Mouse (Mus musculus) bone marrow macrophage, adult 2 months (primary cell): ENCODE data around the gene Srd5a3. TPM values are rescaled to one million over a fixed set of nuclear protein-coding genes. Genes with fewer than 3 reads are reported as not detected.

Experiments used
- H3K27ac ChIP-seq: 2 replicates; pipeline ENCODE4 v1.5.1; 2012; ENCODE audit warnings: low read depth, low read length; ENCODE audit not compliant: insufficient read depth
- H3K4me1 ChIP-seq: 2 replicates; pipeline ENCODE4 v1.6.1; 2012; ENCODE audit warnings: low read length; ENCODE audit not compliant: control insufficient read depth, insufficient read depth
- H3K4me3 ChIP-seq: 2 replicates; pipeline ENCODE4 v1.5.1; 2012; ENCODE audit warnings: mild to moderate bottlenecking, low read length, moderate library complexity; ENCODE audit not compliant: insufficient read depth
- CTCF ChIP-seq: IDR thresholded peaks from 2 replicates; pipeline ENCODE4 v1.5.1; 2012; ENCODE audit warnings: low read depth, mild to moderate bottlenecking, low read length, moderate library complexity
- POLR2A ChIP-seq: IDR thresholded peaks from 2 replicates; pipeline ENCODE4 v1.6.1; 2012; ENCODE audit warnings: mild to moderate bottlenecking, low read depth, low read length, borderline replicate concordance
- polyA plus RNA-seq: library from polyadenylated mRNA; stranded (reverse); fragments of >200 nt; gene quantifications from 2 replicates; pipeline ENCODE4 v1.2.4, GENCODE M21; 2012; ENCODE audit not compliant: missing spikeins, insufficient read depth, insufficient read length

Srd5a3 gene
- polyA plus RNA-seq, 1 experiment: 57.3 TPM

DNA sequence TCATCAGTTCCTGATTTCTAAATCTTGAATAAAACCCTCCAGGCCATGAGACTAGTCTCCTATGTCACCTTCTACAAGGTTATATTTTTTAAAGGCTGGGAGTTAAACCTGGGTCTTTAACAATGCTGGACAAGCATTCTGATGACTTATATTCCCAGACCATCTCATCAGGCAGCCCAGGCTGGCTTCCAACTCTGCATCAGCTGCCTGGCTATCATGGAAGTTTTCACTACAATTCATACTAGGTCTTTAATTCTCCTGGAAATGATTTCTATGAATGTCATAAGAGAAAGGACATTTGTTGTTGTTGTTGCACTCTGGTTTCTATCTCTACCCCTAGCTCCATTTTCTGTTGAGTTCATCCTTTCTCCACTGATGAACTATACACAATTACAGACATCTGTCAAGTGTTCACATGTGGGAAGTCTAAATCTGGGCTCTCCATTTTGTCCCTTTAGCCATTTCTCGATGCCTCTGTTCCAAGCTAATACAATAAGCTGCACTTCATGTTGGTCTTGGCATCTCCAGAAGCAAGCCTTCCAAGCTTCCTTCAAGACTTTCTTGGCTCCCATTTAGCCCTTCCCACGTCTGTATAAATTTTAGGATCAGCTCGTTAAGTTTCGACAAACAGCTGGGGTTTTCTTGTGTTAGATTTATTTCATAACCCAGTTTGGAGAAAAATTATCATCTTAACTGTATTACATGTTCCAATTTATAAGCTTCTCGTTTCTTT lies 12.3 kb upstream of the Srd5a3 start:
- TF ChIP-seq POLR2A: no peak
- no peak for TF ChIP-seq CTCF
- H3K4me1 ChIP-seq: peaks cover 7% of the 10 kb centered on the region
- no peak overlapping the region for H3K4me3 ChIP-seq
- H3K27ac ChIP-seq: no peak overlapping the region

GRCm38 (mm10) chr5:76130292-76130691 lies 9.8 kb upstream of the Srd5a3 start:
- TF ChIP-seq POLR2A (no peak), CTCF (no peak)
- Histone ChIP-seq H3K27ac (no peak overlapping the region), H3K4me3 (no peak overlapping the region), H3K4me1 (peaks cover 7% of the 10 kb centered on the region)

GRCm38 (mm10) chr5:76131990-76132389 lies 8.1 kb upstream of the Srd5a3 start:
- Histone ChIP-seq H3K4me3 (no peak overlapping the region), H3K27ac (no peak overlapping the region), H3K4me1 (peaks cover 14% of the 10 kb centered on the region)
- TF ChIP-seq POLR2A (no peak), CTCF (no peak)

- peaks cover 26% of the 10 kb centered on the region for H3K4me1 ChIP-seq
- H3K27ac ChIP-seq: no peak overlapping the region
- no peak overlapping the region for H3K4me3 ChIP-seq
- no peak for TF ChIP-seq CTCF
- TF ChIP-seq POLR2A: no peak
These were observed 4.4 kb upstream of the Srd5a3 start for GRCm38 (mm10) chr5:76135644-76136043.

GRCm38 (mm10) chr5:76136271-76136670 lies 3.8 kb upstream of the Srd5a3 start:
- peak overlapping the region; percentile 22; the same call in 1 of the 2 replicates for H3K27ac ChIP-seq
- peaks cover 26% of the 10 kb centered on the region for H3K4me1 ChIP-seq
- TF ChIP-seq CTCF: no peak
- TF ChIP-seq POLR2A: no peak
- no peak overlapping the region for H3K4me3 ChIP-seq

DNA sequence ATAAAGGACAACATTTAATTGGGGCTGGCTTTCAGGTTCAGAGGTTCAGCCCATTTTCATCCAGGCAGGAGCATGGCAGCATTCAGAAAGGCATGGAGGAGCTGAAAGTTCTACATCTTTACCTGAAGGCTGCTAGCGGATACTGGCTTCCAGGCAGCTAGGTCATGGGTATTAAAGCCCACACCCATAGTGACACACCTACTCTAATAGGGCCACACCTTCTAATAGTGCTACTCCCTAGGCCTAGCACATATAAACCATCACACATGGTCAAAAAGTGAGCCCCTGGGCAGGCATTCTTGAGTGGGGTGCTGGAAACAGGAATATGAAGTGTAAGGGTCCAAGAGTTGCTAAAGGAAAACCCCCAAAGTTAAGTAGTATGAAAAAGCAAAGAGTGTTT lies 2.5 kb upstream of the Srd5a3 start:
- H3K27ac ChIP-seq: no peak overlapping the region
- TF ChIP-seq POLR2A: no peak
- no peak for TF ChIP-seq CTCF
- peaks cover 34% of the 10 kb centered on the region for H3K4me1 ChIP-seq
- no peak overlapping the region for H3K4me3 ChIP-seq

DNA sequence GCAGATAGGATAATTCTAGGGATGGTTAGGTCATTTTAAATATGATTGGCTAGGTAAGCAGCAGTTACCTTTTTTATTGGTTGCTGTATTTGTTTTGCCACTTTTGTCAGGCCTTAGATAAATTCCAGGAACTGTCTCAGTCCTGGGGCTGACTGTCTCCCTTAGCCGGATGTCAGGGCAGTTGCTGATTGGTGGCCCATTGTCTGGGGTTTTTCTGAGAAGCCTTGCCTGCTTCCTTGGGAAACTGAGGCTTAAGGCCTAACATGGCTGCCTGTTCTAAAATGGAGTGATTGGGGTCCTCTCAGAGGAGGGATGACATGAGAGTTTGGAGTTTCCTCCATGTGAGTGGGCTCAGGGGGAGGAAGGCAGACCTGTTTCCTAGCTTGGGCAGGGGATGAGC lies 2.0 kb upstream of the Srd5a3 start:
- TF ChIP-seq POLR2A (no peak), CTCF (no peak)
- Histone ChIP-seq H3K27ac (no peak overlapping the region), H3K4me3 (no peak overlapping the region), H3K4me1 (peaks cover 34% of the 10 kb centered on the region)

GRCm38 (mm10) chr5:76138512-76138911 lies 1.6 kb upstream of the Srd5a3 start:
- H3K4me1 ChIP-seq: peaks cover 38% of the 10 kb centered on the region
- no peak overlapping the region for H3K27ac ChIP-seq
- TF ChIP-seq CTCF (no peak), POLR2A (no peak)
- H3K4me3 ChIP-seq: no peak overlapping the region

- no peak for TF ChIP-seq CTCF
- TF ChIP-seq POLR2A: no peak
- H3K4me1 ChIP-seq: peaks cover 43% of the 10 kb centered on the region
- H3K4me3 ChIP-seq: no peak overlapping the region
These were observed 850 bp upstream of the Srd5a3 start for GRCm38 (mm10) chr5:76139171-76139671.

GRCm38 (mm10) chr5:76140730-76141066 lies 627 bp downstream of the Srd5a3 start:
- Histone ChIP-seq H3K27ac (peak overlapping the region; percentile 86), H3K4me1 (peaks cover 41% of the 10 kb centered on the region), H3K4me3 (peak overlapping the region; percentile 75)
- no peak for TF ChIP-seq POLR2A
- TF ChIP-seq CTCF: no peak

More at GRCm38 (mm10) chr5:76139171-76139671, 850 bp upstream of the Srd5a3 start:
- H3K27ac ChIP-seq: peak overlapping the region; percentile 19; the same call in 1 of the 2 replicates
